Mouse (Mus musculus): ENCODE data around the gene M1ap.

GRCm38 (mm10) chr6:83077630-83078323 lies 131.1 kb downstream of the M1ap start, which contains the start of gene Pcgf1:
- TF ChIP-seq CTCF (IDR thresholded peaks at IDR 0.05): no peak
- TF ChIP-seq POLR2A (IDR thresholded peaks at IDR 0.05; ENCODE audit: insufficient read depth, low read depth, low read length): no peak
- no peak for TF ChIP-seq EP300 (IDR thresholded peaks at IDR 0.05; ENCODE audit: insufficient read depth, low read depth, low read length)
